Mouse (Mus musculus) urinary bladder, adult 18-20 months (tissue): ENCODE data around the gene Gtf2h1.

Source experiments
- DNase-seq, 2 experiments: peaks; one replicate each; pipeline ENCODE4 v3.0.0; 2022; ENCODE audit warnings: low spot score in 2 of 2, mixed read lengths in 2 of 2

The Gtf2h1 gene

GRCm38 (mm10) chr7:46849287-46849686 lies 53.4 kb downstream of the Gtf2h1 start:
- no peak for DNase-seq

GRCm38 (mm10) chr7:46851026-46851425 lies 55.1 kb downstream of the Gtf2h1 start:
- DNase-seq, result no peak

- no peak for DNase-seq
These were observed 56.8 kb downstream of the Gtf2h1 start for GRCm38 (mm10) chr7:46852666-46853065.

- no peak for DNase-seq
These were observed 57.5 kb downstream of the Gtf2h1 start for GRCm38 (mm10) chr7:46853365-46853764.

- no peak for DNase-seq
These were observed 60.1 kb downstream of the Gtf2h1 start for GRCm38 (mm10) chr7:46855866-46856560.

GRCm38 (mm10) chr7:46857436-46857835 lies 61.5 kb downstream of the Gtf2h1 start:
- no peak for DNase-seq

- no peak for DNase-seq
These were observed 63.1 kb downstream of the Gtf2h1 start for GRCm38 (mm10) chr7:46859031-46859430.

GRCm38 (mm10) chr7:46860996-46861395 lies 65.1 kb downstream of the Gtf2h1 start, which contains the start of gene Ldhc:
Ldhc (plus strand) TSS chr7:46861203.
- no peak for DNase-seq

- DNase-seq, result no peak
These were observed 76.1 kb downstream of the Gtf2h1 start for GRCm38 (mm10) chr7:46871988-46872387.
